9 mouse cellular contexts compared by ENCODE assay signal in genomic region chr5:123139722-123140627, GRCm38 (mm10). TPM values are rescaled to one million over a fixed set of nuclear protein-coding genes. Genes with fewer than 3 reads are reported as not detected.
A peak's percentile ranks its signal among the peaks of the same experiment; 100 is the strongest.
DNase-seq lines count a peak whose midpoint lies in the region; ATAC-seq and TF ChIP-seq lines count a peak whose summit lies in the region.
"Had no signal": no experiment of that assay in that cellular context is flagged by ENCODE, and none has a peak within 500 bp of the region (broad histone marks: within the 10 kb centered on the region; RNA-seq: fewer than 3 reads in every experiment).

No protein-coding gene starts in this region.

- no peaks in the 10 kb centered on the region for H3K27me3 ChIP-seq in heart, embryonic 10.5 days (ENCODE audit: insufficient read depth, poor library complexity, severe bottlenecking)
- no peaks in the 10 kb centered on the region for H3K27me3 ChIP-seq in myocyte (ENCODE audit: control insufficient read depth, insufficient read depth, insufficient read length)

- peaks cover 3% of the 10 kb centered on the region; the same call in 1 of the 2 replicates for H3K36me3 ChIP-seq in heart, embryonic 10.5 days
- no peaks in the 10 kb centered on the region for H3K36me3 ChIP-seq in myocyte (ENCODE audit: control insufficient read depth, insufficient read depth)

- TF ChIP-seq POLR2A in myocyte (IDR thresholded peaks at IDR 0.05; ENCODE audit: insufficient read length, low read depth): peak; percentile 60

- no peak for TF ChIP-seq CTCF in gastrocnemius, adult 2 months (IDR thresholded peaks at IDR 0.05)

- peak; percentile 42 for DNase-seq in gastrocnemius, adult 2 months
- no peak for DNase-seq in gastrocnemius, postnatal 36 days
- DNase-seq in T-cell, adult 2 months (ENCODE audit: low spot score): peak; percentile 61
- no peak for DNase-seq in heart, embryonic 10.5 days (ENCODE audit: low spot score)
- peak; percentile 38 to 44 for DNase-seq in kidney, postnatal 4 days
- no peak for DNase-seq in adrenal gland, postnatal 14 days

- peak overlapping the region; percentile 88 for H3K4me3 ChIP-seq in gastrocnemius, adult 2 months
- peak overlapping the region; percentile 92 for H3K4me3 ChIP-seq in heart, embryonic 10.5 days
- H3K4me3 ChIP-seq in myocyte: peak overlapping the region; percentile 75

- H3K27ac ChIP-seq in gastrocnemius, adult 2 months: peak overlapping the region; percentile 98
- peak overlapping the region; percentile 100 for H3K27ac ChIP-seq in heart, embryonic 10.5 days

- ATAC-seq in granulocyte monocyte progenitor cell, adult 5-6 weeks (replicated peaks; ENCODE audit: poor library complexity, severe bottlenecking): no peak

- H3K4me2 ChIP-seq in myocyte (ENCODE audit: low read depth): peak overlapping the region; percentile 88

- H3ac ChIP-seq in myocyte (ENCODE audit: control insufficient read depth, insufficient read length): peak overlapping the region; percentile 99

- no peaks in the 10 kb centered on the region for H3K9me3 ChIP-seq in heart, embryonic 10.5 days

- peaks cover 31% of the 10 kb centered on the region for H3K79me2 ChIP-seq in myocyte (ENCODE audit: control insufficient read depth, insufficient read depth)

- WGBS in heart, embryonic 10.5 days: 1% methylated on average over 28 of the region's 28 CpGs

- intact Hi-C loops in gastrocnemius, adult 2 months (cut with DNase I): no loop called here
- intact Hi-C loops in gastrocnemius, postnatal 36 days (cut with DNase I): loop anchor here (5.0 kb wide), 1 partner anchor 123 kb away; the partner anchor contains the start of gene Orai1

- H3K4me1 ChIP-seq in heart, embryonic 10.5 days: peaks cover 64% of the 10 kb centered on the region

TF ChIP-seq in myocyte, 11 proteins besides CTCF, POLR2A, EP300 and RAD21:
- TF ChIP-seq POLR2AphosphoS2 (IDR thresholded peaks at IDR 0.05; ENCODE audit: insufficient read length, low read depth) (peak; percentile 43), SRF (IDR thresholded peaks at IDR 0.05; ENCODE audit: control insufficient read depth, insufficient read length, low read depth) (no peak)
TF ChIP-seq in myocyte: peak in this region for 1.

RNA-seq across cellular contexts. Expression of gene Setd1b, which starts 2.0 kb away (rescaled TPM):
- total RNA-seq in gastrocnemius, adult 2 months (2021): 10 to 100 TPM in 1 of 2 experiments, 1 to 10 TPM in 1; 9.8 to 11.3 TPM
- total RNA-seq in gastrocnemius, postnatal 36 days (2021): 10 to 100 TPM in 1 of 2 experiments, 1 to 10 TPM in 1; 7.7 to 13.0 TPM
- polyA plus RNA-seq in heart, embryonic 10.5 days (2016; fragmentation: Nextera tagmentation; extraction: Ambion mirVana): 5.4 and 9.8 TPM in 2 replicates
- 5.4 TPM for polyA plus RNA-seq in myocyte (2012; fragmentation: generic; extraction: Trizol)
- 25.5 and 29.7 TPM in 2 replicates for total RNA-seq in adrenal gland, postnatal 14 days (2021)
- 29.5 and 37.5 TPM in 2 replicates for total RNA-seq in granulocyte monocyte progenitor cell, adult 5-6 weeks (2014; fragmentation: Nextera tagmentation)
- total RNA-seq in granulocyte monocyte progenitor cell, adult 5-6 weeks (2017): 1.2 TPM in 2 replicates

RNA-seq across cellular contexts. Expression of gene Rhof, which starts 7.5 kb away (rescaled TPM):
- under 1 TPM; 0.28 to 0.36 TPM for total RNA-seq in gastrocnemius, adult 2 months (2021)
- total RNA-seq in gastrocnemius, postnatal 36 days (2021): under 1 TPM; 0.15 to 0.38 TPM
- polyA plus RNA-seq in heart, embryonic 10.5 days (2016; fragmentation: Nextera tagmentation; extraction: Ambion mirVana): 1.5 and 1.7 TPM in 2 replicates
- 1.6 TPM for polyA plus RNA-seq in myocyte (2012; fragmentation: generic; extraction: Trizol)
- total RNA-seq in adrenal gland, postnatal 14 days (2021): 0.89 and 4.2 TPM in 2 replicates
- 1.5 TPM in 1 of 2 replicates, not detected in the other for total RNA-seq in granulocyte monocyte progenitor cell, adult 5-6 weeks (2014; fragmentation: Nextera tagmentation)
- total RNA-seq in granulocyte monocyte progenitor cell, adult 5-6 weeks (2017): 0.26 and 1.6 TPM in 2 replicates

RNA-seq across cellular contexts. Expression of gene Psmd9, which starts 29.2 kb away (rescaled TPM):
- total RNA-seq in gastrocnemius, adult 2 months (2021): 10 to 100 TPM; 13.3 to 16.9 TPM
- total RNA-seq in gastrocnemius, postnatal 36 days (2021): 10 to 100 TPM; 13.0 to 15.7 TPM
- 73.2 and 85.3 TPM in 2 replicates for polyA plus RNA-seq in heart, embryonic 10.5 days (2016; fragmentation: Nextera tagmentation; extraction: Ambion mirVana)
- polyA plus RNA-seq in myocyte (2012; fragmentation: generic; extraction: Trizol): 30.6 TPM
- total RNA-seq in adrenal gland, postnatal 14 days (2021): 25.6 and 28.6 TPM in 2 replicates
- 26.5 and 45.9 TPM in 2 replicates for total RNA-seq in granulocyte monocyte progenitor cell, adult 5-6 weeks (2014; fragmentation: Nextera tagmentation)
- 15.5 and 25.2 TPM in 2 replicates for total RNA-seq in granulocyte monocyte progenitor cell, adult 5-6 weeks (2017)

RNA-seq across cellular contexts. Expression of gene Hpd, which starts 42.6 kb away (rescaled TPM):
- not detected for total RNA-seq in gastrocnemius, adult 2 months (2021)
- total RNA-seq in gastrocnemius, postnatal 36 days (2021): under 1 TPM in 1 of 2 experiments, not detected in 1; 0.79 TPM
- 0.35 TPM in 1 of 2 replicates, not detected in the other for polyA plus RNA-seq in heart, embryonic 10.5 days (2016; fragmentation: Nextera tagmentation; extraction: Ambion mirVana)
- polyA plus RNA-seq in myocyte (2012; fragmentation: generic; extraction: Trizol): not detected
- total RNA-seq in adrenal gland, postnatal 14 days (2021): 9.9 and 203 TPM in 2 replicates
- total RNA-seq in granulocyte monocyte progenitor cell, adult 5-6 weeks (2014; fragmentation: Nextera tagmentation): not detected in 2 replicates
- not detected in 2 replicates for total RNA-seq in granulocyte monocyte progenitor cell, adult 5-6 weeks (2017)
- total RNA-seq: left cerebral cortex, postnatal 10 days had no signal

Comparison
In these comparisons a context has a peak if more than half of its experiments do, and no peak if none do; other contexts are left out.
1. DNase-seq: peak in gastrocnemius, adult 2 months (single experiment), T-cell, adult 2 months (single experiment) and kidney, postnatal 4 days (2 of 2); none in gastrocnemius, postnatal 36 days (0 of 2), heart, embryonic 10.5 days (single experiment) and adrenal gland, postnatal 14 days (single experiment).
2. Peak in every context shown above with its lines, with median percentiles within 50 percentile points of each other: H3K4me3 ChIP-seq.